Mouse (Mus musculus) lung, adult 2 months (tissue): Measurements from ENCODE around the gene Erich4. TPM values are rescaled to one million over a fixed set of nuclear protein-coding genes. Genes with fewer than 3 reads are reported as not detected.

Source experiments
- DNase-seq: peaks from one replicate; pipeline ENCODE4 v3.0.0; 2022
- H3K4me1 ChIP-seq: fragments of 200-500 bp; 2 replicates; pipeline ENCODE4 v1.6.1; 2011; ENCODE audit warnings: low read length; ENCODE audit not compliant: control insufficient read depth, insufficient read depth
- H3K4me3 ChIP-seq: fragments of 200-500 bp; replicated peaks from 2 replicates; pipeline ENCODE3; 2011; ENCODE audit warnings: low read depth, mild to moderate bottlenecking, control low read depth, low read length; ENCODE audit errors: extremely low read depth
- CTCF ChIP-seq: fragments of 200-500 bp; IDR thresholded peaks from 2 replicates; pipeline ENCODE4 v1.5.1; 2011; ENCODE audit warnings: mild to moderate bottlenecking, low read length, control low read depth; ENCODE audit not compliant: insufficient read depth
- POLR2A ChIP-seq: fragments of 200-500 bp; IDR thresholded peaks from 2 replicates; pipeline ENCODE4 v1.6.1; 2011; ENCODE audit warnings: low read depth, mild to moderate bottlenecking, control low read depth, low read length, borderline replicate concordance; ENCODE audit errors: extremely low read depth
- WGBS: fragments of 180-500 bp; shearing (Covaris S2); methylation state at CpG from one replicate; pipeline ENCODE4 v1.1.7; 2018; 5-methylcytosine and 5-hydroxymethylcytosine counted together
- polyA plus RNA-seq: library from polyadenylated mRNA; depleted of rRNA; stranded (reverse); fragments of >200 nt; gene quantifications from 2 replicates; pipeline ENCODE4 v1.2.3, GENCODE M21; 2012; rRNA removed

Gene Erich4
- polyA plus RNA-seq, 1 experiment, result not detected

DNA sequence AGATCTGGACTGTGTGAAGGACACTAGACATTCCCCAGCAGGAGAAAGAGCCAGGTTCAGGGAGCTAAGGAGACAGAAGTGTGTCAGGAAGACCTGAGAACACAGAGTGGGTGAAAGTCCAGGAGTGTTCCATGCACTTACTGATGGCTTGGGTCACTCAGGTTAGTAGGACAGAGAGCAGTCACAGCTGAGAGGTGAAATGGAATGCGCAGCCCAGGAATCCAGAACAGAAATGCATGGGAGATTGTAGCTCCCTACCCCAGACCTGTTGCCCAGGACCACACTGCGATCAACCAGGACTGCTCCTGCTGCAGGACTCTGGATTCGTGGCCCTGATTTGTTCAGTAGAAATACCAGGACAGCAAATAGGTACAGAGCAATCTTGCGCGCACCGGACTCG lies 47.0 kb downstream of the Erich4 start:
- WGBS, result 95% methylated on average over 7 of the region's 7 CpGs
- H3K4me3 ChIP-seq, result no peak overlapping the region
- H3K4me1 ChIP-seq, result no peaks in the 10 kb centered on the region
- DNase-seq, result no peak
- TF ChIP-seq POLR2A (no peak), CTCF (no peak)

Other genes starting within 250 kb of the Erich4 start
- gene Cnfn, start 246.2 kb downstream of the Erich4 start, polyA plus RNA-seq, result 0.53 and 1,347 TPM in 2 replicates
- 90.2 and 103 TPM in 2 replicates for gene Lipe, start 217.2 kb downstream of the Erich4 start, polyA plus RNA-seq
- 41.1 and 48.0 TPM in 2 replicates for gene Cxcl17, start 203.0 kb downstream of the Erich4 start, polyA plus RNA-seq
- 30.9 and 38.6 TPM in 2 replicates for gene Ceacam1, start 138.3 kb downstream of the Erich4 start, polyA plus RNA-seq
- 0.04 TPM in 1 of 2 replicates, not detected in the other for gene Ceacam2, start 76.0 kb downstream of the Erich4 start, polyA plus RNA-seq
- 36.3 and 40.9 TPM in 2 replicates for gene Dmac2, start 3.5 kb upstream of the Erich4 start, polyA plus RNA-seq
- 15.5 and 15.8 TPM in 2 replicates for gene B3gnt8, start 10.8 kb upstream of the Erich4 start, polyA plus RNA-seq
- 140 and 143 TPM in 2 replicates for gene Bckdha, start 43.1 kb upstream of the Erich4 start, polyA plus RNA-seq
- 53.1 and 60.8 TPM in 2 replicates for gene Exosc5, start 43.3 kb upstream of the Erich4 start, polyA plus RNA-seq
- 0.37 and 0.86 TPM in 2 replicates for gene Tmem91, start 59.3 kb upstream of the Erich4 start, polyA plus RNA-seq
- gene B9d2, start 64.9 kb upstream of the Erich4 start, polyA plus RNA-seq, result 51.7 and 53.4 TPM in 2 replicates
- 68.3 and 71.1 TPM in 2 replicates for gene Tgfb1, start 71.1 kb upstream of the Erich4 start, polyA plus RNA-seq
- gene Ccdc97, start 103.2 kb upstream of the Erich4 start, polyA plus RNA-seq, result 60.0 and 69.2 TPM in 2 replicates
- gene Hnrnpul1, start 138.9 kb upstream of the Erich4 start, polyA plus RNA-seq, result 43.8 and 49.9 TPM in 2 replicates
- gene Axl, start 172.8 kb upstream of the Erich4 start, polyA plus RNA-seq, result 91.8 and 92.0 TPM in 2 replicates
- 116 and 135 TPM in 2 replicates for gene Cyp2s1, start 201.0 kb upstream of the Erich4 start, polyA plus RNA-seq